Mouse (Mus musculus) adrenal gland, adult 18-20 months (tissue): ENCODE data around the gene Tbc1d2. TPM values are rescaled to one million over a fixed set of nuclear protein-coding genes. Genes with fewer than 3 reads are reported as not detected.
"Not testable (repeated sequence)": the region's sequence is repeated elsewhere in the genome, so short reads cannot be mapped to it uniquely, and the experiment has no call there.

Experiments
- DNase-seq, 2 experiments: peaks; one replicate each; pipeline ENCODE4 v3.0.0; 2021 to 2022; ENCODE audit warnings: low spot score in 2 of 2
- total RNA-seq, 2 experiments: library from RNA; stranded (reverse); gene quantifications; 1 replicate in 1 of 2; 2 replicates in 1 of 2; pipeline ENCODE4 v1.2.3; 2021

Tbc1d2 gene
- total RNA-seq, 2 experiments from 2014 or later, result 1.4 to 3.3 TPM

DNA sequence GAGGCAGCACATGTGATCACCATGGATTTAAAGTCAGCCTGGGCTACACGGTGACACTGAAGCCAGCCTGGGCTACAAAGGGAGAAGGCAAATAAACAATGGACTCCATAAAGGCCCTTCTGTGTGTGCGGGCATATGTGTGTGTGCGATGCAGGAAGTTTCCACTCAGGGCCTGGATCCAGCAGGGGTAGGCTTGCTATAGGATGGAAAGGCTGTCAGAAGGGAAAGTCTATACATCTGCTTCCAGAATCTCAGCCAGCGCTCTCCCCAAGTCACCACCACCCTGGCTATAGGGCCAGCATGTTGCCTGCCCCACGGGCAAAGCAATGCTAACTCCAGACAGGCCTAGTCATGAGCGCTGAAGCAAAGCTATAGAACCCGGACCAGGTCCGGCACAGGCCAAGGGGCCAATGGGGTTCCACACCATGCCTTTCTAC, 6.3 kb downstream of the Tbc1d2 start:
- no peak for DNase-seq

DNA sequence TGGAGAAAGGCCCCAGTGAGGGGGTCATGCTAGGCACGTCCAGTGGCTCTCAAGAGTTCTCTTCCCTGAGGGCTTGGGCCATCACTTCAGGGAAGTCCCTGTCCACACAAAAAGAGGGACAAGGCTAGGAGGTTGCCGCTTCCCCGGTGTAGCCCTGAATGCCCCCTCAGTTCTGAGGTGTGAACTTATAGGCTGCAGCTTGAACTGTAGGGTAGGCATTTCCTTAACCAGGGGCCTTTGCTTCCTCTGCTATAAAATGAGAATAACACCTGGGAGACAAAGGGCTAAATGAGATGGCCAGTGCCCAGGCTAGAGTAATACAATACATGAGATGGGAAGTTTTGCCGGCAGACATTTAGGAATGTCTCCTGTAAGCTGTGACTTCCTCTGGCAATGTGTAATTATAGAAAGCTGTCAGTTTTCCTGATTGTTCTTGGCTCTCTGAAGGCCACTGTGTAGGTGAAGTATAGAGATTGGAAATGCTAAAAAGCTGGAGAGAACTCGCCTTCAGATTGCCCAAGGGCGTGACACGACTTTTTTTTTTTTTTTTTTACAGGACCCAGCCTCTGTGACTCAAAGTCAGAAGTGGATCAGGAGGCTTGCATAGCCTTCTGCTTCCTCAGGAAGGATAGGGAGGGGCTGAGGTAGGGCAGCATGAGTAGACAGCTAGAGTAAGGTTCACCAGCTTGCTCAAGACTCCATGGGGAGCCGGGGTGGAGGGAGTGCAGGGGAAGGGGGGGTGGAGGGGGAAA, 6.9 kb downstream of the Tbc1d2 start:
- DNase-seq, result no peak

DNA sequence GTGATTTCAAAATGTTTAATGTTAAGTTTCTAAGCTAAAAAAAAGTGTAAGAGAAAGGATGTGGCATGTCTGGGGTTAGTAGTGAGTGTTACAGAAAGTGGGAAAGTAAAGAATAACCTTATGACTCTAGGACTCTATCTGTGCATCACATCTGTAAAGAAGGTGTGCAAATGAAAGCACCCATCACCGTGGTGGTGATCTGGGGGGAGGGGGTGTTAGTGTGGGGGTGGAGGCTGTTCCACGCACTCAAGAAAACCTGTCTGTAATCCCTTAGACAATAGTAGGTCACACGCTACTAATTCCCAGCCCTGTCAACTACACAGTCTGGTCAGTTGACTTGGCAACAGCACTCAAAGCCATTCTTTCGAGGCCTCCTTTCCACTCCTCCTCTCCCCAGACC, 8.7 kb downstream of the Tbc1d2 start:
- DNase-seq, result no peak

DNA sequence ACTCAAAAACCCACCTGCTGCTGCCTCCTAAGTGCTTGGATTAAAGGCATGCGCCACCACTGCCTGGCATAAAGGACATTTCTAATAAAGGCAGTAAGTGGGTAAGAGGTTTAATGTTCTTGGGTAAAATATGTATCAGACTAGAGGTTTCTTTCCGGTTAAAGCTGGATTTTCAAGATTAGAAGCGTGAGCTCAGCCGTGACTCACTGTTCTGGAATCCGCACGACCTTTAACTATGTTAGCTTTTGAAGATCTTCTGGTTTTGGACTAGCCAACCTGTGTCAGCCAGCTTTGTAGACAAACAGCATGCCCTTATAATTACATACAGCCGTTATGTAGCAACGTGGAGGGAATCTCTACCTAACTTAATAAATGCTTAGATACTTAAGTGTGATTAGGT, 10.1 kb downstream of the Tbc1d2 start:
- no peak for DNase-seq

DNA sequence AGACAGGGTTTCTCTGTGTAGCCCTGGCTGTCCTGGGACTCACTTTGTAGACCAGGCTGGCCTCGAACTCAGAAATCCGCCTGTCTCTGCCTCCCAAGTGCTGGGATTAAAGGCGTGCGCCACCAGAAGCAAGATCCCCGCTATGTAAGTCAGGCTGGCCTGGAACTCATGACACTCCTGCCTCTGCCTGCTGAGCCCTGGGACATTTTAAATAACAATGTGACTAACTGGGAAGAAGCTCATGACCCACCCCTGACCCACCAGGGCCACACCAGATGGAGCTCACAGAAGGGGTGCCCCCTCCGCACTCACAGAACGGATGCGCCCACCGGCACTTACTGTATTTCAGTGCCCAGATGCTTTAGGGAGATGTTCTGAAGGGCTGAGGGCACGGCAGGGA, 12.8 kb downstream of the Tbc1d2 start:
- not testable (repeated sequence) for DNase-seq

DNA sequence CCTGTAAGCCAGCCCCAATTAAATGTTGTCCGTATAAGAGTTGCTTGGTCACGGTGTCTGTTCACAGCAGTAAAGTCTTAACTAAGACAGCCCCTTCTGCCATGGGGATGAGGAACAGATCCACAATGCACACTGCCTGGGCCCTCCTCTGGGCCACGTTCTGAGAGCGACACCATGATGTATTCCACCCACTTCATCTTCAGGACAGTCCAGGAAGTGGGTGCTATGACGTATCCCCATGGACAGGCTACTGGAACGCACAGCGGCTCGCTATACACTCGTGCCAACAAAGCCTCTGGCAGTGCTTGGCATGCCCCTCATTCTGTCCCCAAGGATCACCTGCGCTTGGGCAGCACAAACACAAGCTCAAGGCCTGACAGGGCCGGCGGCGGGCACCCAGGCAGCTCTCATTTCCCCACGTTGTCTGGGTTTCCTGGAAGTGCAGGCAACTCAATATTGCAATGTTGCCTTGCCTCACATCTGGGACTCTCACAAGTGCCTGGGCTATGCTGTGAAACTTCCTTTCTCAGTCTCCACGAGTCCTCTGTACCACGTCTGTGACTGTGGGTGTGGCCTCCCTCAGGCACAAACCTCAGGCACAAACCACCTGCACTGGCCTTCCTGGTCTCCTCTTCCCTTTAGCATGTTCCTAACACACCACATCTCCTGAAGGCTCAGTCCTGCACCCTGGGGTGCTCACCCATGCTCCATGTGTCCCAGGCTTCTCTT, 14.1 kb downstream of the Tbc1d2 start:
- DNase-seq, result no peak

DNA sequence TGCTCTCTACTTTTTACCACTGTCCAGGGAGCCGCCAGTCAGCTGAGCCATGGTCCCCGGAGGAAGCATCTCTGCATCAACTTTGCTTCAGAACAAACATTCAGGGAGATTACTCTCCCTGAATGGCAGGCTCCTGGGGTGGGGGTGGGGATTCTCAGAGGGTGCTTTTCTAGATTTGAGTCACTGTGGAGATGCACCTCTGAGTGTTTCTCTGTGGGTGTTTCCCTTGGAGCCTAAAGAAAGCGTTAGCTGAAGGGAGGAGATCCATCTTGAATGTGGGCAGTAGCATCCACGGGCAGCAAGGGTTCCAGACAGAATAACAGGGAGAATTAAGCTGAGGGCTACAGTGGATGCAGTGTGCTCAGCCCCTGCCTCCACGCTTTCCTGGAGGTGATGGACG, 15.1 kb downstream of the Tbc1d2 start:
- no peak for DNase-seq

DNA sequence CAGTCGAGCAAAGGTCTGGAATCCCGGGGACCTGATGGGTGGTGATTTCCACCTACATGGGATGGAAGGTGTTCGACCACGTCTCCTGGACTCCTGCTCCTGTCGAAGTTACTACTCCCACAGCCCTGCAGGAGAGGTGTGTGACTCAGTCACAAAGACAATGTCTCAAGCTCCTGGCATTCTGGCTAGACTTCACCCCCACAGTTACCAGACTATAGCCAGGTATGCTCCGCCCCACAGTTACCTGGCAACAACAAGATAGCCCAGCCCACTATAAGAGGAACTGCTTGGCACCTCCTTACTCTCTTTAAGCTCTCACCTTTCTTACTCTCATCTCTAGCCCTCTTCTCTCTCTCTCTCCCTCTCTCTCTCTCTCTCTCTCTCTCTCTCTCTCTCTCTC, 16.4 kb downstream of the Tbc1d2 start:
- not testable (repeated sequence) for DNase-seq

DNA sequence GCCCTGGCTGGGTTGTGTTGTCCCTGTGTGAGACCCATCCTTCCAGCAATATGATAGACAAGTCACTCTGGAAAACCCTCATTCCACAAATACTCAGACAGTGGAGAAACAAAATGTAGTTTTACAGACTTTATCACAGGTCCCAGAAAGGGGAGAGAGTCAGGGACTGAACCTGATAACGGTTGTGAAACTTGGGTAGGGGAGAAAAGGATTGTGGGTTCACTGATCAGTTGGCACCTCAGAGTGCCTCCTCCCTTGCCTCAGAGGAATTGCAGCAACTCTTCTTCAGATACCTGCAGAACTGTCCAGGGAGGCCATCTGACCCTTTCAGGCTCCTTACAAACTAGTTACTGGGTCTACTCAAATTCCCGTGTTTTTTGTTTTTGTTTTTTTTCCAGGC, 17.5 kb downstream of the Tbc1d2 start:
- no peak for DNase-seq

DNA sequence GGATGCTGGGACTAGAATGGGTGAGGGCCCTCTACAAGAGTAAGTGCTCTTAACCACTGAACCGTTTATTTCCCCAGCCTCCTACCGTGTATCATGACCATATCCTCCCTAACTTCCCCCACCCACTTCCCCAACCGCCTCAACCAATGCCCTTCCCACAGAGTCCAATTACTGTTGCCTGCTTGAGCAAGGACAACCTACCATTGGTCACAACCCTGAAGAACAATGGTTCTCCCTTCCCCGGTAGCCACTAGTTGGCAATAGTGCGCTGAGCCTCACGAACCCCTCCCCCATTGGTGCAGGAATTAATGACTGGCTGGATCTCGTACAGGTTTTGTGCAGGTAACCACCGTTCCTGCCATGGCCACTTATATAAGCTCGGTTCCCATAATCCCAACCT, 19.6 kb downstream of the Tbc1d2 start:
- no peak for DNase-seq

DNA sequence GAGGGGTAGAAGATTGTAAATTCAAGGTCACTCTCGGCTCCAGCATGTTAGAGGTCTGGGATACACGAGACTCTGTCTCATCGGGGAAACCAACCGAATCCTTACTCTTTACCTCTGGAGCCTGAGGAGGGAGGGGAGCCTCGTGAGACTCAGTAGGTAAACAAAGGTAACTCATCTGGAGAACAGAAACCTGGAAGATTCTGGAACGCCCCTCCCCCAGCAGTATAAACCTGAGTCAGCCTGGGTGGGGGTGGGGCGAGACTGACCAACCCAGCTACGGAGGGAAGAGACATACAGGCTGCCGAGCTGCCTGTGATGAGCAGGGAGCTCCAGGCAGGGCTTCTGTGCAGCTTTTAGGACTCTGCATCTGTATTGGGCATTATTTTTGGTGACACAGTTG, 21.1 kb downstream of the Tbc1d2 start:
- no peak for DNase-seq

DNA sequence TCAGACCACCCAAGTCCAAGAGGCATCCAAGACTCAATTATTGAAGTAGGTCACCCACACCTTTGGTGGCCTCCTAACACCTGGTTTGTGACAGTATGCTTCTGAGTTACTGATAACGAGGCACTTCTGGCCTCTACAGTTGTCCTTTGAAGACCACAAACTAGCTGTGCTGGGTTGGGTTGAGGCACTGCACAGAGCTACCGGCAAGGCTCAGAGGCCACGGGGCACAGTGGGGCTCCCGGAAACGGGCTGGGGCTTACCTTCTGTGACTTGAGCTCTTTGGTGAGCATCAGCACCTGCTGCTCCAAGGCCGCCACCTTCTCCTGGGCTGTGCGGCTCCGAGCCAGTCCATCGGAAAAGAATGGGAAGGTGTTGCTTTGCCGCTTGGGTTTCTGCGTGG, 21.9 kb downstream of the Tbc1d2 start:
- no peak for DNase-seq

DNA sequence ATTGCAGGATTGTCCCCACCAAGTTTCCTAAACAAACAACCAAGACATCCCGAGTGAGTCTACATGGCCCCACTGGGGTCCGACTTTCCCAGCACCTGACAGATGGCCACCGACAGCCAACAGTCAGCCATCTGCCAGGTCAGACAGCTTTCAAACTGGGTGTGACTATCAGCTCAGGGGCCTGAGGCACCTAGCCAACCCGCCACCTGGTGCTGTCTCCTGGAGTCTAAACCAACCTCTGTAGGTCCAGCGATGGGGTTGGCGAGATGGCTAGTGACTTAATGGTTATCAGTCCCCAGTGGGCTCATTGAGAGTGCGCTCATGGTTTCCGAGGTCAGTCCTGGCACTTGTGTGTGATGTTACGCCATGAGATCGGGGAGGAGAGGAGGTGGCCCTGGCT, 24.9 kb downstream of the Tbc1d2 start:
- DNase-seq, result no peak

DNA sequence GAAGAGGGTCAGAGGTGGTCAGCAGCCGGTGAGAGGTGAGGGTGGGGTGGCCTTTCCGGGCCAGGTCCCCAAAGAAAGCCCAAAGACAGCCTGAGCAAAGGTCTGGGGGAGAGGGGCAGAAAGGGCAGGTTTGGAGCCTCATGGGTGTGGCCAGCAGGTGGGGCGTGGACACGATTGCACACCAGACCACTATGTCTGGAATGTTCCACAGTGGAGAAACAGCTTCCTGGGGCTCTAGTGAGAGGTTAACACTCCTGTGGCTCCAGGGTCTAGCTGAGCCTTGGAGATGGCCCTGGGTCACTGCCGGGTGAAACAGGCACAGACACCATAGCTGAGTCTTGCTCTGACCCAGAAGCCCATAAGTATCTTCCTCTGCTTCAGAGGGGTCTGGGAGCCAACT, 27.0 kb downstream of the Tbc1d2 start:
- DNase-seq, result no peak

DNA sequence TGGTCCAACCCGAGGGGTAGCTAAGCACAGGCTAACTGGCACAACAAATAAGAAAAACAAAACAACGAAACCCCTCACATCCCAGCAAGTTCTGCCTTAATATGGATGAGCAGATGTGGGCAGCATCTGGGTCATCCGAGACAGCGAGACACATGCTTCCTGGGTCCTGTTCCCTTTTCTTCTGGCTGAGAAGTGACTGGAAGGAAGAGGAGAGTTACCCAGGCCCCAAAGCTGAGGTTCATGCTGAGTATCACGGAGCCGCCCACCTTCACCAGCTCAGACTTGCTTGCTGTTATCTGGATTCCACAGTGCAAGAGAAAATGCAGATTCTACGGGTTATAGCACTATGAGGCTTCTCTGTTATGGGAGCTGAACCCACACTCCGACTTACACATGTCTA, 29.1 kb downstream of the Tbc1d2 start:
- DNase-seq, result no peak

DNA sequence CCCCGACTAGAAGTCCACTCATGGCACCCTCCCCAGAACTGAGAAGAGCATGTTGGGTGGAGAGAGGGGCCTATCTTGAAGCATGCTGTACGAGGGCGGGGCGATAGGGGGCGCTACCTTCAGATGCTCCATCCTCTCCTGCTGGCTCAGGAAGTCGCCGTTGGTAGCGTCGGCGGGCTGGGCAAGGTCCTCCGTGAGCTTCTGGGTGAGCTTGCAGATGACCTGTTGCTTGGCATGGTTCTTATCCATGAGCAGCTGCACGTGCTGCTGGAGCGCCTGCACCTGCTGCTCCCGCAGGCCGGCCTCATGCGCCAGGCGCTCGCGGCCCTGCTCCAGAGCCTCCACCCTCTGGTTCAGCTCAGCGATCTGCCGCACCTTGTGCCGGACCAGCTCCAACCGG, 29.7 kb downstream of the Tbc1d2 start:
- no peak for DNase-seq

DNA sequence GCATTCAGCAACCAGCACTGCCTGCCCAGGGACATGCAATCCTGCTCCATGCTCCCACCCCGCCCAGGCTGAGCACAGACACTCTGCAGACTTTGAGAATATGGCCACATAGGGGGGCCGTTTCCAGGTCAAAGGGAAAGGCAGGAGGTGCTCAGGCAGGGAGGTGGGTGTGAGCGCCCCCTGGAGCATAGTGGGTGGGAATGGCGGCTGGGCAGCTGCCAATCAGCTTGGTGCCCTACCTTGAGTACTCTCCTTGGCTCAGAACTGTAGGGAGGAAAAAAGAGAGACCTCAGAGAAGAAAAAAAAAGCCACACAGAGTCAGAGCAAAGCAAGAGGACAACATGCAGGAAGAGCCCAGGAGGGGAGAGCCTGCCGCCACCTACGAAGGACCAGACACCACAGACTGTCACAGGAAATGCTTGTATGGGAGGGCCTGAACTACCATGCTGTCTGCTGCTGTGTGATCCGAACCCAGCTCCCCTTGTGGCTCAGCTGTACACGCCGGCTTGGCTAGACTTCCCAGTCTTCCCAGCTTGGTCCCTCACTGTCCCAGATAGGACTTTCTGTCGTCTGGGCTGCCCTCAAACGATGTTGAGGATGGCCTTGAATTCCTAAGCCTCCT, 31.7 kb downstream of the Tbc1d2 start:
- DNase-seq, result no peak

DNA sequence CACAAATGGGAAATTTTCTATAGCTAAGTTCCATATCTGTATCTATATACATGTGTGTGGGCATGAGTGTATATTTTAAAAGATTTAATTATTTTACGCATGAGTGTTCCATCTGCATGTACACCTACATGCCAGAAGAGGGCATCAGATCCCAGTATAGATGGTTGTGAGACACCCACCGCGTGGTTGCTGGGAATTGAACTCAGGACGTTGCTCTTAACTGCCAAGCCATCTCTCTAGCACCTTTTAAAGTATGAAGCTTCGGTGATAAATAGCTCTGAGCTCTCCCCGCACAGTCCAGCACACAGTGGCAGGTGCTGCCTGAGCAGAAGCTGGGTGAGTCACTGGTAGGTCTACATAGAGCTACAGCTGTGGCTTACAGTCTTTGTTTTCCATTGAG, 32.6 kb downstream of the Tbc1d2 start:
- DNase-seq, result no peak

DNA sequence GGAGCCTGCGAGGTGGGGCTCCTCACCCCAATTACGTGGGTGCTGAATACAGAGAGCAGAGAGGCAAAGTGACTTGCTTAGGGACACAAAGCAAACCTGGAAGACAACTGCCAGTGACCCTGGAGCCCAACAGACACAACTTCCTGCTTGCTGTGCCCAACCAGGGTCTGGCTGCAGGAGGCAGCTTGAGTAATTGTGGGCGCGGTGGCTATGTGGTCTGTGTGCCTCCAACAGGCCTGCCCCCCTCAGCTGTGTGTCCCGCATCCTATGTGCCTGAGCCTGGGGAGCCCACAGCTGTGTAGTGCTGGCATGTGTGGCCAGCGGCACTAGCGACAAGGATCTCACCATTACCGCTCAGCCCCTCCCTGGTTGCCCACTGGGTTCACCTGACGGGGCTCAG, 35.4 kb downstream of the Tbc1d2 start:
- DNase-seq, result no peak

DNA sequence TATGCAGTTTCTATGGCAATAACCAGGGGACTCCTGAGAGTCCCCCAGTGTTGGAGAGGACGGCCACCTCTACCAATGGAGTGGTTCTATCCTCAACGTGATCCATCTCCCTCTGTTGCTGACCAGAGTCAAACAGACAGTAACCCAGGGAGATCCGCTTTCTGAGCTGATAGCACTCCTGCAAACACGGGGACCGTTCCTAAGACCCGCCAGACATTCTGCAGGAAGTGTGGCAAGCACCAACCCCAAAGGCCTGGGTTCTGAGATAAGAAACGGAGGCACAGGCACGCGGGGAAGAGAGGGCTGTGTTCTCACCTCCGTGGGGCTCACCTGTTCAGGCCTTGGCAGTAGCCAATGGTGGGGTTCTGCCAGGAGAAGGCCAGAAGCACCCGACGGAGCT, 36.4 kb downstream of the Tbc1d2 start:
- no peak for DNase-seq

DNA sequence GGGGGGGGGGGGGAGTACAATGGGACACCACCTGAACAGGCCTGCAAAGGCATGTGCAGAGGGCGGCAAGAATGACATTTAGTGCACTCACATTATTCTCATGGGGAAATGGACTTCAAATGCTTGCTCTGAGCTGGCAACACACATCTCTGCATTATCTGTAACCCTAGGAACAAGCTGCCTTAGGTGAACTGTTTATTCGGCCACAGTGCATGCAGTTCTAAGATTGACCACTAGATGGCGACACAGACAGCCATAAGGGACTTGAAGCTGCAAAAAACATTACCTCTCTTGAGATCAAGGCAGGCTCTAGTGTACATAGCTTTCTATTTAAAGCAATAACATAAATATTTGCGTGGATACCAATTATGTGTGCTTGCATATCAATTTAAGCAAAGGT, 38.8 kb downstream of the Tbc1d2 start:
- DNase-seq, result peak; percentile 80 to 84

DNA sequence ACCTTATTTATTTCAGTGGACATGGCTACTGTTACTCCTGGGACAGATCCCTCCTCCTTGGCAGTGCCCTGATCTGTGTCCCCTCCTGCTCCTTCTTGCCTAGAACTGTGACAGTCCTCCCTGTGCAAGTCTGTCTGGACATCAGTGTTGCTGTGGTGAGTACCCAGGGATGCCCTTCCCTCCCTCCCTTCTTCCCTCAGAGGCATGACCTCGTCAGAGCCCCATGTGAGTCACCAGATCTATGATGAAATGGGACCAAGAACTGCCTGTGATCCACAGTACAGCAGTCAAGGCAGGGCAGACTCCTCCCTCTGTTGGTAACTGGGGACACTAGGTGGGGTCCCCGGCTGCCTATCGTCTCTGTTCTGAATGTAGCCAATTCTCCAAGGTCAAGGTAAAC, 42.4 kb downstream of the Tbc1d2 start:
- DNase-seq, result peak in 1 of 2 experiments; percentile 34
